Mouse (Mus musculus) left cerebral cortex, adult 2 months (tissue): ENCODE results near the gene Dgcr6. TPM values are rescaled to one million over a fixed set of nuclear protein-coding genes. Genes with fewer than 3 reads are reported as not detected.
"Not testable (repeated sequence)": the region's sequence is repeated elsewhere in the genome, so short reads cannot be mapped to it uniquely, and the experiment has no call there.

ENCODE experiments used
- DNase-seq, 2 experiments: peaks; one replicate each; pipeline ENCODE4 v3.0.0; 2021 to 2022; ENCODE audit warnings: low spot score in 2 of 2, mixed read lengths in 1 of 2; ENCODE audit errors: extremely low spot score in 1 of 2
- H3K27ac ChIP-seq: fragments of 200-600 bp; 2 replicates; pipeline ENCODE4 v1.8.1; 2022
- H3K4me3 ChIP-seq: fragments of 200-600 bp; 2 replicates; pipeline ENCODE4 v1.8.1; 2022
- CTCF ChIP-seq: fragments of 200-600 bp; IDR thresholded peaks from 2 replicates; pipeline ENCODE4 v1.8.1; 2022; ENCODE audit warnings: antibody characterized with exemption, mild to moderate bottlenecking, moderate library complexity
- intact Hi-C: fragments of 180-260 bp; cut with DNase I; formaldehyde crosslinking; loops from one replicate; pipeline ENCODE4 v1.15.1; 2025
- long read RNA-seq, 2 experiments: library from polyadenylated mRNA; stranded (forward); transcript quantifications; one replicate each; pipeline ENCODE4 v2.0.0; 2021; ENCODE audit warnings: borderline mapping rate in 2 of 2
- total RNA-seq, 2 experiments: library from RNA; stranded (reverse); gene quantifications; 2 replicates each; pipeline ENCODE4 v1.2.3; 2021

Dgcr6 gene
- total RNA-seq, result 10 to 100 TPM; 96.1 to 96.8 TPM
- long read RNA-seq, experiment 1, transcript Dgcr6-206 (5 exons, 1,086 nt), result major isoform, 52 of 83 reads
- long read RNA-seq, experiment 1, transcript Dgcr6-201 (5 exons, 1,050 nt), result minor isoform, 11 of 83 reads
- long read RNA-seq, experiment 1, partial matches to known transcripts, result 12 of 83 reads
- long read RNA-seq, experiment 1, other reads (novel, unspliced or antisense), result 5 of 83 reads
- long read RNA-seq, experiment 2, transcript Dgcr6-201 (5 exons, 1,050 nt), result minor isoform, 7 of 57 reads
- long read RNA-seq, experiment 2, transcript Dgcr6-206 (5 exons, 1,086 nt), result major isoform, 40 of 57 reads
- long read RNA-seq, experiment 2, partial matches to known transcripts, result 7 of 57 reads
- long read RNA-seq, experiment 2, other reads (novel, unspliced or antisense), result 2 of 57 reads

DNA sequence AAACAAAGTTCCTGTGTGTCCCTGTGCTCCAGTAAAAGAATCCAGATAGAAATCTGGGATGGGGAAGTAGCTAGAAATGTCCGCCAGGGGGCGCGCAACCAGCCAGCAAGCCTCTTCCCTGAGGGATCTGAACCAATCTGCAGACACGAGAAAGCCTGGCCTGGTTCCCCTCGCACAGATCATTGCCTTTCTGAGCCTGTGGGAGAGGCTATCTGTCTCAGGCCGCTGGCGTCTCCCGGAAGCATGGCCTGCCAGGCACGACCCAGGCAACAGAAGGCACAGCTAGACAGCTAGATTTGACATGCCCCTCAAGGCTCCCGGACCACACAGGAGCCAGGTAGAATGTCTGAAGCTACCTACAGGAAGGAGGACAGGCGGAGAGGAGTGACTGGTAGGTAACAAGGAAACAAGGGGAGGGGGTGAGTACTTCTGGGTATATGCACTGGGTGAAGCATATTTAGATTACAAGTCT lies at the start of gene Dgcr6:
Gene Dgcr6 (plus strand): TSS at position 130 of the 472 bp plus-strand sequence.
- Histone ChIP-seq H3K27ac (no peak within 1 kb of the TSS; the same call in 1 of the 2 replicates), H3K4me3 (peak within 1 kb of the TSS; percentile 30; the same call in 1 of the 2 replicates)
- DNase-seq, result peak; percentile 72 to 82
- intact Hi-C loops, result loop anchor here (2.0 kb wide), 1 partner anchor 158 kb away; no protein-coding TSS in a partner anchor
- peak; percentile 95 for TF ChIP-seq CTCF

DNA sequence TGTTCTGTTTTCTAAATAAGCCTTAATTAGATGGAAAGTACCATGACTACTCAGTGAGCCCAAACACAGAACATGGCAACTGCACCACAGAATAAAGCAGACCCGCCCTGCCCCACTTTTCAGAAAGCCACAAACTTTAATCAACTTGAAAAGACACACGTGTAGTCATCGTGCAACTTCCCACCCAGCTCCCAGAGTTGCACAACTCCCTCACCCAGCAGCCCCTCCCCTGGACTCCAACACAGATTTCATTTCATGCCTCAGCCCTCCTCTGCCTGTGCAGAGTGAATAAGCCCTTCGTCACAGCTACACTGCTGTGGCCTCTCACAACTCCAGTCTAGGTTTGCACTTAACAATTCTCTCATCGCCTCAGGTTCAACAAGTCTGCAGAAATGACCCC lies 48.1 kb upstream of the Dgcr6 start:
- intact Hi-C loops, result no loop called here
- TF ChIP-seq CTCF, result no peak
- Histone ChIP-seq H3K4me3 (no peak overlapping the region), H3K27ac (no peak overlapping the region)
- DNase-seq, result no peak

DNA sequence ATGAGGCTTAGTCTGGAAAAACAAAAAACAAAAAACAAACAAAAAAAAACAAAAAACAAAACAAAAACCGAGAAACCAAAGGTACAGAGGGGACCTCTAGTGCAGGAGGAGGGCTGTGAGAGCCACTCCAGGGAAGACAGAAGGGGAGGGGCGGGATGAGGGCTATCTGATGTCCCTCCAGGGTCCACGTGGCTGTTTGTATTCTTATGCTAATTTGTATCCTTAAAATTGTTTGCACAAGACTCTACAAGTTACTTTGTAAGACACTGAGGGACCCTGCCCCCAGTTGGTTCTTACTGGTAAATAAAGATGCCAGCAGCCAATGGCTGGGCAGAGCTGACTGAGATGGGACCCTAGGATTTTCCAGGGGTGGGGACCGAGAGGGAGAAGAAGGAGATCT lies 45.6 kb upstream of the Dgcr6 start:
- intact Hi-C loops, result no loop called here
- no peak for DNase-seq
- no peak overlapping the region for H3K27ac ChIP-seq
- no peak for TF ChIP-seq CTCF
- H3K4me3 ChIP-seq, result no peak overlapping the region

DNA sequence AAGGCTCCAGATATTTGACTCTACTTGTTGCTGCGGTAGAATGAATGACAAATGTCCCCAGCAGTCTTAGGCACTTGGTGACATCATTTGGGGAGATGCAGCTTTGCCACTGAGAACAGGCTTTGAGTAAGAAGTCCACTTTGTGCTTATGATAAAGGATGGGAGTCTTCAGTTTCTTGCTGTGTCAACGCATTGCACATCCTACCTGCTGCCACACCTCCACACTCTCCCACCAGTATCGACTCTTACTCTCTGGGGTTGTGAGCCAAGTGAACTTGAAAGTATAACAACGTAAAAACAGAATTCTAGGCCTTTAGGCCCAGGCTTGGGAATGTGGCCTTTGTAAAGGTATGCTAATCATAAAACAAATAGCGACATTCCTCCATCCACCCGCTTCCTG lies 41.6 kb upstream of the Dgcr6 start:
- no peak for TF ChIP-seq CTCF
- no peak overlapping the region for H3K4me3 ChIP-seq
- DNase-seq, result no peak
- H3K27ac ChIP-seq, result no peak overlapping the region
- intact Hi-C loops, result no loop called here

DNA sequence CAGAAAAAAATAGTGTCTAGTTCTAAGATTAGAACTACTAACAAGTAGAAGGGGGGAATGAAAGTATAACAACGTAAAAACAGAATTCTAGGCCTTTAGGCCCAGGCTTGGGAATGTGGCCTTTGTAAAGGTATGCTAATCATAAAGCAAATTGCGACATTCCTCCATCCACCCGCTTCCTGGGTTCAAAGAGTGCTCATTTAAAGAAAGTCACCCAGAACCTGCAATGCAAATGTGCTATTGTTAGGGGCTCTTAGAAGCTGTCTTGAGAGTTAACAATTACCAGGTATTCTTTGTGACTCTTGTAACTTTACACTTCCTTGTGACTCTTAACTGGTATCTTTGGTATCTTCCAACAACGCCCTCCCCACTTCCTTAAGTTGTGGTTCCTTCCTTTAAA lies 36.2 kb upstream of the Dgcr6 start:
- DNase-seq, intact Hi-C loops, H3K27ac ChIP-seq, H3K4me3 ChIP-seq: not testable (repeated sequence)

DNA sequence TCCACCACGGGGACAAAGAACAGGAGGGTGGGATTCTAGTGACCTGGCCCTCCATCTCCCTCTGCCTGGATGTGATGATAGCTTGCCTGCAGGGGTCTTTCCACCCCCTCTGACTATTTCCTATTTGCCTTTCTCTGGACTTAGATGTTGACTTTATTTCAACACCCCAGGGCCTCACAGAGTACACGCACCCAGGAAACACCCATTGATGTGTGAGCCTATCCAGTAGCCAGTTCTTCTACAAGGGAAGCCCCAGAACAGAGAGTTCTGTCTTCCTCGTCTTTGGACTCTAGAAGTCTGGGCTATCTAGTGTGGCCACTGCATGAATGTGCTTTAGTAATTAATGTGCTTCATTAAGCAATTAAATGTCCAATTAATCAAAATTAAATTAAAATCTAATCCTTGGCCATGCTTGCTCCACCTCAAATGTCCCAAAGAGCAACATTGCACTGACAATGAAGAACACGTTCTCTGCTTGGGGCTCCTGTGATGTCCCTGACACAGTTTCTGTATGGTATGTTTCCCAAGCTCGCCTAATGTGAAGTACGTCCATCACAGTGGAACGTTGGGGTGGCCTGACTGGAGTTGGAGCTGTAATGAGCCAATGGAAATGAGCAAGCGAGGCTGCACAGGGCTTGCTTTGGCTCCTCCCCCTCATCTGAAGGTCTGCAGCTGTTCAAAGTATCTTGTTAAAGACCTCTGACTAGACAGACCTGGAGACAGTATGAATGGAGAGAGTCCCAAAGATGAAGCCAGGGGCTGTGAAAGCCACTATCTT lies 29.7 kb upstream of the Dgcr6 start:
- Histone ChIP-seq H3K27ac (no peak overlapping the region), H3K4me3 (no peak overlapping the region)
- no peak for DNase-seq
- intact Hi-C loops, result no loop called here
- no peak for TF ChIP-seq CTCF

DNA sequence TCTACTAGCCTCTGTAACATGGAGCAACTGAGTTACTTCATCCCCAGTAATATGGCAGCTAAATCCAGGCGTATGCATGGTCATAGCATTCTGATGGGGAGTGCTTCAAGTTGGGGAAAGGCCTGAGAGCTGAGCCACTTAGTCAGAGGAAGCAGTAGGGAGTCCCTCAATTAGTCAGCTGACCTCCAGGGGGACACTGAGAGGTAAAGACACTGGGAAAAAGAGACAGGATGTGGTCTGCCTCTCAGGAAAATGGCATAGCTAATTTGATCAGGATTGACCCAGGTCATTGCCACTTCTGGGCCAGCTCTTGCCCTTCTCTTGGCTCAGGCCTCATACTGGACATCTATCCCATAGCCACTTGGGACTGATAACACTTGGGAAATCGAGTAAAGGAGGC lies 25.3 kb upstream of the Dgcr6 start:
- no peak for TF ChIP-seq CTCF
- no peak overlapping the region for H3K4me3 ChIP-seq
- intact Hi-C loops, result no loop called here
- no peak overlapping the region for H3K27ac ChIP-seq
- DNase-seq, result no peak

DNA sequence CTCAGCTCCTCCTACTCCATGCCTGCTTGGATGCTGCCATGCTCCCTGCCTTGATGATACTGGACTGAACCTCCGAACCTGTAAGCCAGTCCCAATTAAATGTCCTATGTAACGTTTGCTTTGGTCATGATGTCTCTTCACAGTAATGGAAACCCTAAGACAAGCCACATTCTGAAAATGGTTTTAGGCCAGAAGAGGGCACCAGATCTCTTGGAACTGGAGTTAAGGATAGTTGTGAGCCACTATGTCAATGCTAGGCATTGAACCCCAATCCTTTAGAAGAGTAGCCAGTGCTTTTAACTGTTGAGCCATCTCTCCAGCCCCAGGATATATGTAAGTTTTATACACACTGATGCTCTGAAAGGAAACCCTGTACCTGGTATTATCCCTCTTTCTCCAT lies 20.9 kb upstream of the Dgcr6 start:
- DNase-seq, result peak in 1 of 2 experiments; percentile 28
- H3K4me3 ChIP-seq, result no peak overlapping the region

DNA sequence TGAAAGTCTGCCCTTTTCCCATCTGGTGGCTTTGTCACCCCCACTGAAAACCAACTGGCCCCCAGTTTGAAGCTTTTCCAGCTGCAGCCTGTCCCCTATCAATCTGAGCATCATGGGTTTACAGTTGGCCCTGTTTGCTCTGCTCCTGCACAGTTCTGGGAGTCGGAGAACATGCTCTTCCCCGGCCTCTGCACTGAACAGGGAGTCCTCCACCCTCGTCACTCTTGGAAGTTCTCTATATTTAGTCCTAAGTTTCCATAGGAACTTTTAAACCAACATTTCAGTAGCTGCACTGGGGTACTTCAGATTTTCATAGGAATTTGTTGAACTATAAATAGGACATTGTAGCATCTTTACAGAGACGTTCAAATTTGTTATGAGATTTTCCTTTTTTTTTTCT lies 19.4 kb upstream of the Dgcr6 start:
- DNase-seq, result no peak

More for the DNA sequence above, 20.9 kb upstream of the Dgcr6 start:
- no peak overlapping the region for H3K27ac ChIP-seq
- peak; percentile 57 for TF ChIP-seq CTCF
- intact Hi-C loops, result no loop called here

DNA sequence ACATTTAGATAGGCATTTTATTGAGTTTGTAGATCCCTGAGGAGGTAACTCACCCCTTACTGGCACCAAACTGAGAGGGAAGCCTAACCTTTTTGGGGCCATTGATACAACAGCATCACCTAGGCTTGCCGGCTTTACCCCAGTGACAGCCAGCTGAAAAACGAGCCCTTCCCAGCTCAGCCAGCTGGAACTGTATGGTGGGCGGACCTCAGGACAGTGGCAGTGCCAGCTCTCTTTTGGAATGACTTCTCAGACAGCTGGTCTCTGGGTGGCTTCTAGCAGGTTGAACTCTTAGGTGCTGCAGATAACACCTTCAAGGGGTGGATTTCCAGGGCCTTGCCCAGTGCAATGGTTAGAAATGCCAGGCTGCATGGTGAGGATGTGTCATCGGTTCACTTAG lies 18.4 kb upstream of the Dgcr6 start:
- intact Hi-C loops, result no loop called here
- no peak overlapping the region for H3K4me3 ChIP-seq
- TF ChIP-seq CTCF, result no peak
- DNase-seq, result no peak
- H3K27ac ChIP-seq, result no peak overlapping the region

More for the DNA sequence above, 19.4 kb upstream of the Dgcr6 start:
- intact Hi-C loops, result no loop called here
- H3K4me3 ChIP-seq, result no peak overlapping the region
- TF ChIP-seq CTCF, result no peak
- H3K27ac ChIP-seq, result no peak overlapping the region

DNA sequence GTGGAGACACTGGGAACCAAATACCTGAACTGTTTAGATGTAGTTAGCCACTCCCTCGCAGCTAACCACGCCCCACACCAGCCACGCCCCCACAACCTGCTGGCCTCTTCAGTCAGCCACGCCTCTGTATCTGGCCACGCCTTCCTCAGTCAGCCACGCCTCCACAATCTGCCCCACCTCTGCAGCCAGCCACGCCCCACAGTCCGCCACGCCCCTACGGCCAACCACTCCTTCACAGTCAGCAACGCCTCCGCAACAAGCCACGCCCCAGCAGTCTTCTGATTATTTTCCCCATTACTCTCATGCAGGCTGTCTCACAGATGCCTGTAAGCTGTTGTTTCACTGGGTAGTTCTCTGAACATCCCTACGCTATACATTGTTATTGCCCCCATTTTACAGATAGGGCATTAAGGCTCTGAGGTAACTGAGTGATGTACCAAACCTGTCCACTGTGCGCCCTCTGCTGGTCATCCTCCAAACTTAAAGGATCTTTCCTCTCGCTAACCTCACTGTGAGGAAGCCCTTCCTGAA lies 16.2 kb upstream of the Dgcr6 start:
- intact Hi-C loops, result no loop called here
- Histone ChIP-seq H3K4me3 (no peak overlapping the region), H3K27ac (no peak overlapping the region)
- TF ChIP-seq CTCF, result peak; percentile 65
- DNase-seq, result peak; percentile 23 to 46

DNA sequence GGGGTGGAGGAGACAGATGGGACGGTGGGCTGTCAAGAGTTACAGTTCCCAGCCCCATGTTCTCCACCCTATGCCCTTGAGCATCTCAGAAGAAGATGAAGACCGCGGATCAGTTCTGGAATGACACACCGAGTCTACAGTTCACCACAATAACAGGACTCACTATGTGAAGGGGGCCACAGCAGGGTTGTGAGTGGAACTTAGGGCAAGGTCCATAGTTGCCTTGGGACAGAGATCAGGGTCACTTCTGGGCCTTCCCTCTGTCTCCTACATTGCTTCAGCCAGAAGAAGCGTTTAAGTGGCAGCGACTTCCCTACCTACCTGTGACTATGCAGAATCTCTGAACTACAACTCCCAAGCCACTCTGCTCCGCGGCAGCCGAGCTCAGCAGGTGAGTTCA lies 15.6 kb upstream of the Dgcr6 start:
- no peak overlapping the region for H3K27ac ChIP-seq
- H3K4me3 ChIP-seq, result no peak overlapping the region
- TF ChIP-seq CTCF, result no peak
- intact Hi-C loops, result no loop called here
- no peak for DNase-seq
